Mouse (Mus musculus): ENCODE data around the gene Hopx. TPM values are rescaled to one million over a fixed set of nuclear protein-coding genes. Genes with fewer than 3 reads are reported as not detected.

Gene Hopx
- 4.7 and 5.6 TPM in 2 replicates for polyA plus RNA-seq (2015; fragmentation: Nextera tagmentation; extraction: Ambion mirVana)

DNA sequence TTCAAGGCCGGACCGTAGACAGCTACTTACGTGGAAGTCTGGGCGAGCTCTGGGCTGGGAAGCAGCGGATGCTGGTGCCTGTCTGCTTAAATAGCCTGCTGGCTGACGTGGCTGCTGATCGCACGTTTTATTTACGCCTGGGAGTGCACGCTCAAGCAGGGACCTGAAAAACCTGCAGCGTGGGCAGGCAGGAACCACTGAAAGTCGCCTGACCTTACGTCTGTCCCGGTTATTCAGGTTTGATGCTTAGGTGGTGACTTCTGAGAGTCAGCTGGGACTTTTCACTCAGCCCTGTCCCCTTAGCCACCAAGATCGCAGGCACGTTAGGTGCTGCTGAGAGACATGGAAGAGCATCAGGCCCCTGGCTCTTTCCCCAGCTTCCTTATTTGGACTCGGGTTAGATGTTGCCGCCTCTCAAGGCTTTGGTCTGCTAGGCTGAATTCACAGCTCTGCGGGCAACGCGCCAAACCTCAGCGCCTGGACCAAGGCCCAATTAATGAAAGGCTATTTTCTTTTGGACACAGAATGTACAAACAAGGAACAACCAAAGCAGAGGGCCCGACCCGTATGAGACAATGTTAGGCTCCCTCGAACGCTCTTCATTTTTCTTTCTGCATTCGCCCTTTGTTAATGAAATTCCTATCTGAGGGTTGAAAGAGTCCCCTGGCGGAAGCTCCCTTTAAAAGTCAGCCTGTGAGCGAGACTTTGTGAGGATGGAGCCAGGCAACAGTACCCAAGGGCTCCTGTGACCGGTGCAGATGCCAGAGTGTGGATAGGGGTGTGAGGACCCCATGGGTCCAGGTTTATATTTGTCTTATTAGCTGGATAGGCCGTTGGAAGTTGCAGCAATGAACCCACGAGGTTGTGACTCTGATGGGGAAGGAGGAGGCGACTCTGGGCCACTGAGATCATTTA lies at the start of gene Hopx:
Gene Hopx (minus strand): TSS at position 305 of the 915 bp plus-strand sequence.
- peak within 1 kb of the TSS; percentile 34 for H3K4me2 ChIP-seq
- peak; percentile 75 for ATAC-seq (ENCODE audit: low FRiP score, low read depth)
- H3K36me3 ChIP-seq = no peaks in the 10 kb centered on the region
- H3K4me1 ChIP-seq (replicated peaks) = peaks cover 16% of the 10 kb centered on the region
- peak within 1 kb of the TSS; percentile 2; the same call in 1 of the 2 replicates for H3K4me3 ChIP-seq
- no peaks in the 10 kb centered on the region for H3K27me3 ChIP-seq
- H3K9me3 ChIP-seq = no peaks in the 10 kb centered on the region
- 29% methylated on average over 33 of the region's 33 CpGs for WGBS
- peak within 1 kb of the TSS; percentile 62 for H3K27ac ChIP-seq (replicated peaks)
- no peak within 1 kb of the TSS for H3K9ac ChIP-seq

DNA sequence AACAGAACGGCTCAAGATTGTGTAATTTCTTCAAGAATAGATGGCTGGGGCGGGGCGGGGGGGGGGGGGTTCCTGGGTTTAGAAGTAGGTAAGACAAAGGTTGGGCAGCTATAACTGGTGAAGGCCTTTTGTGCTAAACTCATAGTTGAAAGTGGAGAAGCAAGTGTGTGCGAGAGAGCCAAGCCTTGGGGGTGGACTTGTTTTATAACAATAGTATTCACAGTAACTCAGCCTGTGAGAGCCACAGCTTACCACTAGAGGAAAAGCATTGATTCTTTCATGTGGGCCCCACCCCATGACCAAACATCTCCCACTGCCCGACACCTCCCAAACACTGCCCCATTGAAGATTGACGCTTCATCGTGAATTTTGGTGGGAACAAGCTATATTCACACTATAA lies 48.7 kb upstream of the Hopx start:
- no peak overlapping the region for H3K27ac ChIP-seq (replicated peaks)
- H3K4me3 ChIP-seq = no peak overlapping the region
- H3K27me3 ChIP-seq = no peaks in the 10 kb centered on the region
- H3K4me2 ChIP-seq = no peak overlapping the region
- ATAC-seq (ENCODE audit: low FRiP score, low read depth) = no peak
- H3K9ac ChIP-seq = no peak overlapping the region
- WGBS = 89% methylated on average over 7 of the region's 7 CpGs
- no peaks in the 10 kb centered on the region for H3K9me3 ChIP-seq
- H3K36me3 ChIP-seq = no peaks in the 10 kb centered on the region
- no peaks in the 10 kb centered on the region for H3K4me1 ChIP-seq (replicated peaks)

- Histone ChIP-seq H3K27me3 (no peaks in the 10 kb centered on the region), H3K27ac (replicated peaks) (no peak overlapping the region), H3K9me3 (no peaks in the 10 kb centered on the region), H3K4me2 (no peak overlapping the region), H3K36me3 (no peaks in the 10 kb centered on the region), H3K4me3 (no peak overlapping the region), H3K4me1 (replicated peaks) (no peaks in the 10 kb centered on the region), H3K9ac (no peak overlapping the region)
- 96% methylated on average over 3 of the region's 3 CpGs for WGBS
- no peak for ATAC-seq (ENCODE audit: low FRiP score, low read depth)
These were observed 47.6 kb upstream of the Hopx start for GRCm38 (mm10) chr5:77162566-77162965.

DNA sequence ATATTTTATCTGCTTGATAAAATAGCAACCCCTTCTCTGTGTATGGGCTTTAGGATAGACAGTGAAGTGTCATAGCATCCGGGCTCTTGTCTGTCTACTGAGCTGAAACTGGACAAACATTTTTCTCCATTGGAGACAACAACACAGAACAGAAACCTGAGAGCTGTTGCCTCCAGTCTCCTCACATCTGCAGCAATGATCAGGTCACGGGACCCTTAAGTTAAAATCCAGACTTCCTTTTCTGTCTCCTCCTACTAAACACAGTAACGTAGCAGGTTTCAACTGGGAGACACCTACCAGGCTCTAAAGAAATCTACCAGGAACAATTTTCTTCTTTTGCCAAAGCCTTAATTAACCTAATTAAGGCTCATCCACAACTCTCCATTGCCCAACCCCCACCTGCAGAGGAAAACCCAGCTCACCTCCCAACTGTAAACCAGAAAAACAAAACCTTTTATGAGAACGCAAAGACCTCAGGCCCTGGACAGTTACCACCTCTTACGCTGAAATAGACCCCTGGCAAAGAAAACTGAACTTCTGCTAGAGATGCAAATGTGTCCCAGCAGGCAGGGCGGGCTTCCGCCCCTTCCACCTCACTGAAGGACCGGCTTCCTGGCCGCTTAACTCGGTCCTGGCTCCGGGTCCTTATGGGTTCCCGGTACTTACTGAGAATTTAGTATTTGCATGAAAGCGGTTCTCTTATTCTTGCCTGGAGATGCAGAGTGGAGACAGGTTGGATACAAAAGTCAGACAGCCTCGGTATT lies 43.0 kb upstream of the Hopx start:
- Histone ChIP-seq H3K27ac (replicated peaks) (no peak overlapping the region), H3K27me3 (no peaks in the 10 kb centered on the region), H3K9me3 (no peaks in the 10 kb centered on the region), H3K4me3 (no peak overlapping the region), H3K36me3 (no peaks in the 10 kb centered on the region), H3K9ac (no peak overlapping the region), H3K4me1 (replicated peaks) (no peaks in the 10 kb centered on the region; the same call in 1 of the 2 replicates), H3K4me2 (no peak overlapping the region)
- WGBS = 46% methylated on average over 14 of the region's 14 CpGs
- ATAC-seq (ENCODE audit: low FRiP score, low read depth) = no peak

GRCm38 (mm10) chr5:77156938-77157337 lies 42.0 kb upstream of the Hopx start:
- Histone ChIP-seq H3K27me3 (no peaks in the 10 kb centered on the region), H3K27ac (replicated peaks) (no peak overlapping the region), H3K4me2 (no peak overlapping the region), H3K4me3 (no peak overlapping the region), H3K36me3 (no peaks in the 10 kb centered on the region), H3K4me1 (replicated peaks) (no peaks in the 10 kb centered on the region; the same call in 1 of the 2 replicates), H3K9me3 (no peaks in the 10 kb centered on the region), H3K9ac (no peak overlapping the region)
- ATAC-seq (ENCODE audit: low FRiP score, low read depth) = no peak
- 65% methylated on average over 5 of the region's 5 CpGs for WGBS

- Histone ChIP-seq H3K9me3 (no peaks in the 10 kb centered on the region), H3K4me3 (no peak overlapping the region), H3K9ac (no peak overlapping the region), H3K4me2 (no peak overlapping the region), H3K27me3 (no peaks in the 10 kb centered on the region), H3K36me3 (no peaks in the 10 kb centered on the region), H3K4me1 (replicated peaks) (no peaks in the 10 kb centered on the region; the same call in 1 of the 2 replicates), H3K27ac (replicated peaks) (no peak overlapping the region)
- 93% methylated on average over 12 of the region's 12 CpGs for WGBS
- no peak for ATAC-seq (ENCODE audit: low FRiP score, low read depth)
These were observed 40.6 kb upstream of the Hopx start for GRCm38 (mm10) chr5:77155526-77155925.

DNA sequence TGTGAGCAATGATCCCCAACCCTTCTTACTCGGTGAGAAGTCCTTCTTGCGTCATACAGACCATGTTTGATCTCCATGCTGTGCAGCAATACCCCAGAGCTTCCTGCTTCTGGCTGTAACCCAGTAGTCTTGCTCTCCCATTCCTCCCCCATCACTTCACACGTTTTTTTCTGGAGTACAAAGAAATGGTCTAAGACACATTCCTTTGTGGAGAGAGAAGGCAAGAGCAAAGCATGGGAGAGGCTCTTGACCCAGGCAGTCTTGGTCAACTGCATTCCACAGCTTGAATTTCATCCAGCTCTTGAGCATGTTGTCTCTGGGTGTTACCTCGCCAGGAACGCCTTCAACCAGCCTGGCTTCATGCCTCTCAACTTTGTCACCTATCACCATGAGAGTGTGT lies 39.9 kb upstream of the Hopx start:
- 84% methylated on average over 5 of the region's 5 CpGs for WGBS
- Histone ChIP-seq H3K27ac (replicated peaks) (no peak overlapping the region), H3K4me2 (no peak overlapping the region), H3K4me3 (no peak overlapping the region), H3K9me3 (no peaks in the 10 kb centered on the region), H3K9ac (no peak overlapping the region), H3K4me1 (replicated peaks) (no peaks in the 10 kb centered on the region; the same call in 1 of the 2 replicates), H3K27me3 (no peaks in the 10 kb centered on the region), H3K36me3 (no peaks in the 10 kb centered on the region)
- ATAC-seq (ENCODE audit: low FRiP score, low read depth) = no peak

DNA sequence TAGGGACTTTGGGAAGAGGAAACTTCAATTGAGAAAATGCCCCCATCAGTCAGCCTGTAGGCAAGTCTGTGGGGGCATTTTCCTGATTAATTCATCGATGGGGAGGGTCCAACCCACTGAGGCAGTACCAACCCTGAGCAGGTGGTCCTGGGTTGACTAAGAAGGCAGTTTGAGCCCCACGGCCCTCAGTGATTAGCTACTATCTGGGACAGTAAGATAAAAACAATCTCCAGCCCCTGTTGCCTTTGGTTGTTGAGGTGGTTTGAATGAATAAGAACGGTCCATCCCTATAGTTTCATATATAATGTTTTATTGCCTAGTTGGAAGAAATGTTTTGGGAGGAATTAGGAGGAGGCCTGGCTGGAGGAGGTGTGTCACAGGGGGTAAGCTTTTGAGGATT lies 36.8 kb upstream of the Hopx start:
- Histone ChIP-seq H3K4me1 (replicated peaks) (no peaks in the 10 kb centered on the region), H3K4me2 (no peak overlapping the region), H3K9ac (no peak overlapping the region), H3K4me3 (no peak overlapping the region), H3K36me3 (no peaks in the 10 kb centered on the region), H3K9me3 (no peaks in the 10 kb centered on the region), H3K27me3 (no peaks in the 10 kb centered on the region), H3K27ac (replicated peaks) (no peak overlapping the region)
- no peak for ATAC-seq (ENCODE audit: low FRiP score, low read depth)
- WGBS = 85% methylated on average over 3 of the region's 3 CpGs

DNA sequence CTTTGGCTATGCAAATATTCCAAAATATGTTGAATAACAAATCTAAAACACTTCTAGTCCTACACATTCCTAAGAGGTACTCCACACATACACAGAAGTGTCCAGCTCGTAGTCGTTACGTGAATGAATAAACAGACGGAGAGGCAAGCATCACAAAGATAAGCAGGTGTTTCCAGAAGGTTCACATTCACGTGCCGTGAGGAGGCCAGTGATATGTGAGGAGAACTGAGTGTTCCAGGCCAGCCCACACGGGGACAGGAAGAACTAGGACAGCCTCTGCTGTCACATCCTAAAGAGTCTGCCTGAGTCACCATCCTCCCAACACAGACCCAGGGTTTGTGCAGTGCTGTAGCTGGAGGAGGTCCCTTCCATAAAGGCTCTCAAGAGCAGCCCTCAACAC lies 36.2 kb upstream of the Hopx start:
- Histone ChIP-seq H3K27me3 (no peaks in the 10 kb centered on the region), H3K36me3 (no peaks in the 10 kb centered on the region), H3K9ac (no peak overlapping the region), H3K4me1 (replicated peaks) (no peaks in the 10 kb centered on the region), H3K4me3 (no peak overlapping the region), H3K4me2 (no peak overlapping the region), H3K27ac (replicated peaks) (no peak overlapping the region), H3K9me3 (no peaks in the 10 kb centered on the region)
- WGBS = 88% methylated on average over 7 of the region's 7 CpGs
- ATAC-seq (ENCODE audit: low FRiP score, low read depth) = no peak

DNA sequence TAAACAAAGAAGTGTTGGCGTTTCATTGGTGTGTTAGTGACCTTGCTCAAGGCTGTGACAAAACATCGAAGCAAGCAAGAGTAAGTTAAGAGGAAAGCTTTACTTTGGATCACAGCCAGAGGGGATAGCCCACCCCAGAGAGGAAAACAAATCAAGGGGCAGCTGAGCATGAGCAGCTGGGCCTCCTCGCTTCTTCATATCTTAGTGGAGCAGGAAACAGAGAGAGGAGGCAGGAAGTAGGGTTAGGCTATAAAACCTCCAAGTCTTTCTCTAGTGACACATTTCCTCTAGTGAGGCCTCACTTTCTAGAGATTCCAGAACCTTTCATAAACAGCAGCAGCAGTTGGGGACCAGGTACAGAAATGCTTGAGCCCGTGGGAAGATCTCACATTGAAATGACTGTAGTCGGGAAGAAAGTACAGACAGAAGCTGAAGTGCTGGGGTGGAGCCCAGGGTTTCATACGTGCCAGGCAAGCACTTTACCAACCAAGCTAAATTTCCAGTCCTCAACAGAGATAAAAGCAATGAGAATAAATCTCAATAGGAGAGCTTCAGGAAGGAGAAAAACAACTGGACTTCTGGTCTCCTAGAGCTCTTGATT lies 33.2 kb upstream of the Hopx start:
- 75% methylated on average over 6 of the region's 6 CpGs for WGBS

GRCm38 (mm10) chr5:77146459-77147170 lies 31.7 kb upstream of the Hopx start:
- Histone ChIP-seq H3K4me3 (no peak overlapping the region), H3K27ac (replicated peaks) (no peak overlapping the region), H3K9ac (no peak overlapping the region), H3K36me3 (no peaks in the 10 kb centered on the region), H3K27me3 (no peaks in the 10 kb centered on the region), H3K4me1 (replicated peaks) (no peaks in the 10 kb centered on the region), H3K9me3 (no peaks in the 10 kb centered on the region), H3K4me2 (no peak overlapping the region)
- no peak for ATAC-seq (ENCODE audit: low FRiP score, low read depth)
- 41% methylated on average over 4 of the region's 4 CpGs for WGBS

More for the DNA sequence above, 33.2 kb upstream of the Hopx start:
- H3K4me2 ChIP-seq = no peak overlapping the region
- H3K27ac ChIP-seq (replicated peaks) = no peak overlapping the region
- ATAC-seq (ENCODE audit: low FRiP score, low read depth) = no peak
- H3K36me3 ChIP-seq = no peaks in the 10 kb centered on the region
- H3K4me1 ChIP-seq (replicated peaks) = no peaks in the 10 kb centered on the region
- no peak overlapping the region for H3K9ac ChIP-seq
- no peaks in the 10 kb centered on the region for H3K27me3 ChIP-seq
- no peak overlapping the region for H3K4me3 ChIP-seq
- H3K9me3 ChIP-seq = no peaks in the 10 kb centered on the region

Data from hindbrain, embryonic 15.5 days (tissue).